Mouse (Mus musculus) adipocyte (in vitro differentiated cells): ENCODE data around the gene Zfp629.
A peak's percentile ranks its signal among the peaks of the same experiment; 100 is the strongest.
"Not testable (repeated sequence)": the region's sequence is repeated elsewhere in the genome, so short reads cannot be mapped to it uniquely, and the experiment has no call there.

Experiments
- DNase-seq: peaks from one replicate; pipeline ENCODE4 v3.0.0-alpha.2; 2016; ENCODE audit warnings: low spot score

Gene Zfp629

DNA sequence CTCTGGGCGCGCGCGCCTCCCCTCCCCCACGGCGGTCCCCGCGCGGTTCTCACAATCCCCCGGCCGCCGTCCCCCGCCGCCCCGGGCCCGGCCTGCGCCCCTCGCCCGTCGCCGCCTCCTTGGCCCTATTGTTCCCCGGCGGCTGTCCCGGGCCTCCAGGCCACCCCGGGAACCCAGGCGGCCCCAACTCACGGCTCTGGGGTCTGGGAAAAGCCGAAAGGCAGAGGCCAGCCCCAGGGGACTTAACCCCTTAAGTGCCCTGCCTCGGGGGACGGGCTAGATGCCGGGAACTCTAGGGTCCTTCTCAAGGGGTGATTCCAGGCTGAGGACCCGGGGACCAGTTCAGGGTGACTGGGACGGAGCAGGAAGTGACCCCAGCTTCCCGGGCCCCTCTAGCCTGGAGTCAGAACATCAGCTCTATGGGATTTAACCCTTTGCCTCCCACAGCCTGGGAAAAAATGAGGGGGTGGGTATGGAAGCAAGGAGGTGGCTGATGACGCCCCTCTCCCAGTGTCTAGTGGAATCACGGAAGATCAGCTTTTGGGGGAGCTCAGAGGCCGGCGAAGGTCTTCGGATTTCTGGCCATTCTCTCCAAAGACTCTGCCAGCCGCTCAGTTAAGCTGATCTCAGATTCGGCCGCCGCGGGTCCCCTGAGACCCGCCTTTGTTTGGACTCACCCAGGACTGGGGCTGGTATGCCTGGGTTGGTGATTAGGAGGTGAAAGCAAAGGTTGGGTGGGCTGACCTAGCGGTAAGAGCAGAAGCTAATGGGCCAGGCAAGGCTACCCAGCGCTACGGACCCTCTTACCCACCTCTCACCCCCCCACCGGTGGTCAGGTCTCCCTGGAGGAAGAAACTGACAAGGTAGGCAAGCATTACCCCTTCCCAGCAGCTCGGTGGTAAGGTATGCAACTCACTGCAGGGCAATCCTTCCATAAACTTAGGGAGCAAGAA is at the start of gene Zfp629:
Gene Zfp629 (minus strand): TSS at position 907 of the 953 bp plus-strand sequence.
- DNase-seq = peak; percentile 61

- DNase-seq = peak; percentile 58
Observed at GRCm38 (mm10) chr7:127662926-127663325, 47.3 kb upstream of the Zfp629 start.

DNA sequence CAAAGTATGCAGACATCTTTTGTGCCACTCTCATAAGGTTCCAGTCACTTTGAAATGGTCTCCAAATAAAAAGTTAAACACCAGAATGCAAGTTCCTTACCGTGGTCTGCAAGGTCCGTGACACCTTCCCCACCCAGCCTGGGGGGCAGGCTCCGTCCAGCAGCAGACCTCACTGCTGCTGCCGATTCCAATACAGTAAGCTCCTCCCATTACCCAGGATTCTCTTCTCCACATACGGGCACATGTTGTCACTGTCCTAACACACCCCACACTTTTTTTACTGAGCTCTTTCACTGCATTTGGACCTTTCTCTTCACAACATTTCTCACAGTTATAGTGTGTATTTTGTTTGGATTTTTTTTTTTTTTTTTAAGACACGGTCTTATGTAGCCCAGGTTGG is 46.2 kb upstream of the Zfp629 start:
- no peak for DNase-seq

DNA sequence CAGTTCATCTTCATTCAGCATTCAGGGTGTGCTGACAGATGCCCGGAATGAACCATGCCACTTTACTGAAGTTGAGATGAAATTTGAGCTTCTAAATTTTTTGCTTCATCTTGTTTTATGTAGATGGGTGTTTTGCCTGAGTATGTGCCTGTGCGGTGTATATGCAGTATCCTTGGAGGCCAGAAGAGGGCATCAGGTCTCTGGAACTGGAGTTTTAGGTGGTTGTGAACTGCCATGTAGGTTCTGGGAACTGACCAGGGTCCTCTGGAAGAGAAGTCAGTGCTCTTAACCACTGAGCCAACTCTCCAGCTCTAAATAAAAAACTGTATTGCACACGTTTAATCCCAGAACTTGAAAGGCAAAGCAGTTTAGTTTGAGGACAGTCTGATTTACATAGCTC is 45.3 kb upstream of the Zfp629 start:
- no peak for DNase-seq

DNA sequence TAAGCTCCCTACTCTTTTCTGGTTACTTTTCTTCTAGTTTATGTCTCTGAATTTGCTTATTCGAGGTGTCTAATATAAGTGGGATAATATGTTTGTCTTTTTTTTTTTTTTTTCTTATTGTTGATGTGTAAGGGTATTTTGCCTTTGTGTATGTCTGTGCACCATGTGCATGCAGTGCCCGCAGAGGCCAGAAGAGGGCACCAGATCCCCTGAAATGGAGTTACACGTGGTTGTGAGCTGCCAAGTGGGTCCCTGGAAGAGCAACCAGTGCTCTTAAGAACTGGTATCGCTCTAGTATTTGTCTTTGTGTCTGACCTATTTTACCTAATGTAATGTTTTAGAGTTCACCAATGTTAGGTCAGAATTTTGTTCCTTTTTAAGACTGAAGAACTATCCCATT is 41.3 kb upstream of the Zfp629 start:
- DNase-seq = peak; percentile 35

DNA sequence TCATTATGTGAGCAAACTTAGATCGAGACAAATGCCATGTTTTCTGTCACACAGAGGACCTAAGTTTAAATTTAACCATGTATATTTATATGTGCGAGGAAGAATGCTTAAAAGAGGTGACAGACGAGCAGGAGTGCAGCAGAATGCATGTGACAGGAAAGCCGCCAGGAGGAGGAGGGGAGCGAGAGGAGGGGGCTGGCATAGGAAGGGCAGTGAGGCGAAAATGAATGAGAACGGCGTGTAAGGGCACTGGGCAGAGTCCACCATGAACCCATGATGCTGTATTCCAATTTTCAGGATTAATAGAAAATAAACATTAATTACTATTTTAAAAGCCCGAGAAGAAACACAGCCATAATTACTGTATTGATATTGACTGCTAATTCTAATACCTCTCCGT is 38.7 kb upstream of the Zfp629 start:
- DNase-seq = no peak

GRCm38 (mm10) chr7:127652050-127652449 is 36.5 kb upstream of the Zfp629 start:
- no peak for DNase-seq

DNA sequence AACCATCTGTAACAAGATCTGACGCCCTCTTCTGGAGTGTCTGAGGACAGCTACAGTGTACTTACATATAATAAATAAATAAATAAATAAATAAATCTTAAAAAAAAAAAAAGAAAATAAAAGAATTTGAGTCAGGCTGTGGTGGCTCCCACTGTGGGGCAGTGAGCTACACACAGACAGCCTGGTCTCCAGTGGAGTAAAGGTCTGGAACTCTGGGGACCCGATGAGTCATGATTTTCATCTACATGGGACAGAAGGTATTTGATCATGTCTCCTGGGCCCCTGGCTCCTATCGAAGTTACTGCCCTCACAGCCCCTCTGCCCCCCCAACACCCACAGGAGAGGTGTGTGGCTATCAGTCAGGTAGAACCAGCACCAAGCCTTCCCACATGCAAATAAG is 36.0 kb upstream of the Zfp629 start:
- no peak for DNase-seq

GRCm38 (mm10) chr7:127649206-127649605 is 33.6 kb upstream of the Zfp629 start:
- DNase-seq = no peak

DNA sequence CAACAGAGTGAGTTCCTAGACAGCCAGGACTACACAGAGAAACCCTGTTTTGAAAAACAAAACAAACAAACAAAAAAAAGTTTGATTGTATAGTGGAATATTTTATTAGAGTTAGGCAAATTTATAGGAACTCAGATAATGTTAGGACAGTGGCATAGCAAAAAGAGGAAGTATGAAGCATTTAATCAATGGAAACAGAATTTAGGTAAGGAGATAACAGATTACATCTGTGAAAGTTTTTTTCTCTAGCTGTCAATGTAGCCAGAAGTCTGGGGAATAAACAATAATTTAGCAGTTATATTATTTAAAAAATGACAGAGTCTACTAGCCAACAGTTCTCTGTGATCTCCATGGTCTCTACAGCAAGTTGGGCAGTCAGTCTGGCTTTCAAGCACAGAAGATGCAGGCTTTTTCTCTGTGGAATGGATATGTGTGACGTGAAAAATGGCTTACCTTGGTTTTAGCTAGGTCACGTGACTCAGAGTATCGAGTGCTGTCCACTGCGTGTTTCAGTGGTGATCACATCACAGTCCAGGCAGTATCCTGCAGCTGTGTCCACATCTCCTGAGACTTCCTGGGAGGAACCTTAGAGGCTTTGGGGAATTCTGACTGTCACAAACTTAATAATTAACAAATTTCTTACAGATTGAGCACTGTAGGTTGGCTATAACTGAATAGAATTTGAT is 33.1 kb upstream of the Zfp629 start:
- DNase-seq = no peak

DNA sequence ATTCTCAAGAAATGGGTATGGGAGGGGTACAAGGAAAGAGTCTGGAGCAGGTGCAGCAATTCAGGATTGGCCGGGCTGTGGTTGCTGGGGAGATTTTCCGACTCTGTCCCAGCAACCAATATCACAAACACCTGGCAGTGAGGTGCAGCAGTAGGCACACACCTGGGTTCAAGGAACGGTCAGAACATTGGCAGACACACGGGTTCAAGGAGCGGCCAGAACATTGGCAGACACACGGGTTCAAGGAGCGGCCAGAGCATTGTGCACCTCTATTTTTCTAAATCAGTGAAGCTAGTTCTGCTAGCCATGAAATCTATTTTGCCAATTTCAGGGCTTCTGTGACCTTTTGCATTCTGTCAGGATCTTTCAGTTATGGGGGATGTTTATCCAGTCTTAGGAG is 32.0 kb upstream of the Zfp629 start:
- DNase-seq = not testable (repeated sequence)

DNA sequence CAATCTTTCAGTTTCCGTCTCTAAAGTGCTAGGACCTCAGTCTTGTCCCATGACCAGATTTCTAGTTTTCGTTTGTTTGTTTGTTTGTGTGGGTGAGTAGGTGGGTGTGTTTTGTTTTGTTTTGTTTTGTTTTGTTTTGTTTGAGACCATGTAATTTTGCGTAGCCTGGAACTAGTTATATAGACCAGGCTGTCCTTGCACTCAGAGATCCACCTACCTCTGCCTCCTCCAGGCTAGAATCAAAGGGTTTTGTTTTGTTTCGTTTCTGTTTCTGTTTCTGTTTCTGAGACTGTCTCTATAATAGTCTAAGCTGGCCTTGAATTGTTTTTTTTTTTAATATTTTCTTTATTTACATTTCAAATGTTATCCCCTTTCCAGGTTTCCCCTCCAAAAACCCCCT is 30.8 kb upstream of the Zfp629 start:
- no peak for DNase-seq

DNA sequence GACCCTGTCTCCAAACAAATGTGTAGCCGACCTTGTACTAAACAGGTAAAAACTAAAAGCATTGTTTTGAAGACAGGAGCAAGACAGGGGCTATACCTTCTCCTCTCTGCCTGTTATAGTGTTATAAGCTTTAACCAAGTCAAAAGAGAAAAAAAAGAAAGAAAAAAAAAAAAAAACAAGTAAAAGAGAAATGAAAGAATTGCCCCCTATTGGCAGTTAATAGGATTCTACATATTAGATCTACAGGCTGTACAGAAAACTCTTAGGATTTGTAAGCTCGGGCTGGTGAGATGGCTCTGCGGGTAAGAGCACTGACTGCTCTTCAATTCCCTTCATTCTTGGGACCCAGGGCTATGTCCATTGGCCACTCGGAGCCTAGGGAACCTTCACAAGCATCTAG is 26.7 kb upstream of the Zfp629 start:
- DNase-seq = no peak

DNA sequence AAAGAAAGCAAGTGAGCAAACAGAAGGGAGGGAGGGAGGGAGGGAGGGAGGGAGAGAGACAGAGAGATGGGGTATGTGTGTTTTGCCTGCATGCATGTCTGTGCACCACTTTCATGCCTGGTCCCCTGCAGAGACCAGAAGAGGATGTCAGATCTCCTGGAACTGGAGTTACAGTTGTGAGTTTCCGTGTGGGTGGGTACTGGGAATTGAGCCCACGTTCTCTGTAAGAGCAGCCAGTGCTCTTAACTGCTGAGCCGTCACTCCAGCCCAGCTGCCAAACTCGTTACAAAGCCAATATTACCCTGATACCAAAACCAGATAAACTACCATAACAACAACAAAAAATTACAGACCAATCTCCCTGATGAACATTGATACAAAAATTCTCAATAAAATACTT is 25.7 kb upstream of the Zfp629 start:
- DNase-seq = no peak

DNA sequence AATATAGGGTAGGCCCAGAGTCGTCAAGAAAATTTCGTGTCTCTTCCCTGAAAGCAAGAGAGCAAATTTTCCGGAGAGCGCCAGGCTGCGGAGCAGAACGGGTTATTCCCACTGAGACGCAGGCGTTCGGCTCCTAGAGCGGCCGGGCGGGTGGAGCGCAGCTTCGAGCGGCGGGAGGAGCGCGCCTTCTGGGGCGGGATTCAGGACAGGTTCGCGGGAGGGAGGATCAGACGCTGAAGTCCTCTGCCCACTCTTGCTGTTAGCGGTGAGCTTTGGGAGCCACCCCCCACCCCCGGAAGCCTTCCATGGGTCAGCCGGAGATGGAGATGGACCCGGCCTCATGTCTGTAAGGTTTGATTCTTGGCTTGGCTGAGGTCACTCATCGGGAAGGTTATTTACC is 21.4 kb upstream of the Zfp629 start:
- DNase-seq = no peak

DNA sequence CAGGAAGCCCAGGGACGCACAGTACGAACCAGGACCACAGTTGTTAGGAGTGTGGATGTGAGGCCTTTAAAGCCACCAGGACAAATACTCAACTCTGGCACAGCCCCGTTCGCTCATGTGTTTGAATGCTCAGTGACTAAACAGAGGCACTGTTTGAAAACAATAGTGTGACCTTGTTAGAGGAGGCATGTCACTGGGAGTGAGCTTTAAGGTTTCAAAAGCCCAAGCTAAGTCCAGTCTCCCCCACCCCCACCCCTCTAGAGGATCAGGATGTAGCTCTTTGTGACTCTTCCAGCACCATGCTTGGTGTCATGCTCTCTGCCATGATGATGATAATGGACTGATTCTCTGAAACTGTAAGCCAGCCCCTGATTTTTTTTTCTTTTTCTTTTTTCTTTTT is 15.8 kb upstream of the Zfp629 start:
- no peak for DNase-seq

DNA sequence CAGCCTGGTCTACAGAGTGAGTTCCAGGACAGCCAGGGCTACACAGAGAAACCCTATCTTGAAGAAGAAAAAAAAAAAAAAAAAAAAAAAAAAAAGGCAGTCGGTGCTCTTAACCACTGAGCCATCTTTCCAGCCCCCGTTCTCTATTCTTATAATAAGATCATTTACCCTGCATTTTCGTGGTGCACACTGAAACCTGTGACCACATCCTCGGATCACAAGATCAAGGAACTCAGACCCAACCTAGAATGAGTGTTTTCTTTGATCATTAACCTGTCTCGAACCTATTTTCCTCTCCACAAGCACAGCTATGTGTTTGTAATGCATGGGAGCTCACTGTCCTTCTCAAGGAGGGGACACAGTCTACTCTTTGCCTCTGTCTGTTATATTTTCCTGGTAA is 13.0 kb upstream of the Zfp629 start:
- no peak for DNase-seq

GRCm38 (mm10) chr7:127626471-127626870 is 10.9 kb upstream of the Zfp629 start:
- DNase-seq = no peak

DNA sequence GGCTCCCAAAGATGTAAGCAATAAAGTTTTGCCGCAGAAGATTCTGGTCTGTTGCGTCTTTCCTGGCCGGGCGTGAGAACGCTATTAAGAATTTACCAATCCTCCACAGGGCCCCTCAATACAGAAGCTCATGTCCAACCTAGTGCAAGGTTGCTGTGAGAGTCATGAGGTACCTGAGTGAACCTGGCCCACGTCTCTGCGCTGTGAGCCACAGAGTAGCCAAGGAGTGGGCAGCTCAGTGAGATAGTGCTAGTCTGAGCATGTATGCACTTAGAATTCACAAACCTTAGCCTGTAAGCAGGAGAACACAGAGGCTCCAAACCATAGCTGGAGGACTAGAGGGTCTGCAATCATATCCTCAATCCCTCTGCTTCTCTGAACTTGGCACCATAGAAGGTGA is 10.4 kb upstream of the Zfp629 start:
- no peak for DNase-seq

GRCm38 (mm10) chr7:127618402-127618801 is 2.8 kb upstream of the Zfp629 start:
- not testable (repeated sequence) for DNase-seq

DNA sequence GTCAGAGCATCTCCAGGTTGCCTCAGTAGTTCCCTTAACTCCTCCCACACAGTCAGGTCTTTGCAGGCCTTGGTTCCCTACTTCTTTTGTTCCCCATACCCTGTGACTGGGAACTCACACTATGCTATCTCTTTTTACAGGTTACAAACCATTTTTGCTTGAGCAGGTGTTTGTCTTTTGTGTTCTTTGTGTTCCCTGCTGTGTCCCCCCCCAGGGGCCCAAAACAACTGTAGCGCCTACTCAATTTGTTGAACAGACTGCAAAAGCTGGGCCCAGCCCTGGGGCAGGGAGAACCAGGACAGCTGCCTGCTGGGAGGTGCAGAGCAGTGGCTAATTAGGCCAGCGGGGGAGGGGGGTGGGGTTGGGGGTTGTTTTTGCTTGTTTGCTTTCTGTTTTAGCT is 2.4 kb upstream of the Zfp629 start:
- DNase-seq = no peak

- no peak for DNase-seq
Observed at GRCm38 (mm10) chr7:127616881-127617280, 1.3 kb upstream of the Zfp629 start.

- no peak for DNase-seq
Observed at GRCm38 (mm10) chr7:127616336-127616735, 739 bp upstream of the Zfp629 start.
